7 mouse cellular contexts compared by ENCODE assay signal in genomic region chr2:52632880-52633279, GRCm38 (mm10). TPM values are rescaled to one million over a fixed set of nuclear protein-coding genes. Genes with fewer than 3 reads are reported as not detected.
DNase-seq lines count a peak whose midpoint lies in the region; ATAC-seq lines count a peak whose summit lies in the region.

No protein-coding gene starts in this region.

- H3K36me3 ChIP-seq in forebrain, embryonic 11.5 days (ENCODE audit: control insufficient read depth, insufficient read depth, low read length), result no peaks in the 10 kb centered on the region
- no peaks in the 10 kb centered on the region for H3K36me3 ChIP-seq in hindbrain, embryonic 10.5 days

- WGBS in forebrain, embryonic 11.5 days, result 8% methylated on average over 7 of the region's 7 CpGs
- WGBS in hindbrain, embryonic 10.5 days, result 11% methylated on average over 7 of the region's 7 CpGs

- ATAC-seq in forebrain, embryonic 11.5 days (replicated peaks; ENCODE audit: low FRiP score), result peak; percentile 40; the same call in 1 of the 2 replicates

- H3K9ac ChIP-seq in forebrain, embryonic 11.5 days (ENCODE audit: low read length), result no peak overlapping the region

- no peak overlapping the region for H3K4me3 ChIP-seq in forebrain, embryonic 11.5 days (ENCODE audit: low read depth, low read length)
- H3K4me3 ChIP-seq in hindbrain, embryonic 10.5 days, result no peak overlapping the region

- H3K9me3 ChIP-seq in forebrain, embryonic 11.5 days (ENCODE audit: control insufficient read depth, low read length), result no peaks in the 10 kb centered on the region
- H3K9me3 ChIP-seq in hindbrain, embryonic 10.5 days, result no peaks in the 10 kb centered on the region

- H3K4me2 ChIP-seq in forebrain, embryonic 11.5 days (ENCODE audit: low read depth, low read length, severe bottlenecking), result no peak overlapping the region

- H3K27me3 ChIP-seq in forebrain, embryonic 11.5 days (ENCODE audit: control insufficient read depth, insufficient read depth, low read length), result peaks cover 8% of the 10 kb centered on the region; the same call in 1 of the 2 replicates
- peaks cover 6% of the 10 kb centered on the region for H3K27me3 ChIP-seq in hindbrain, embryonic 10.5 days (ENCODE audit: insufficient read depth, poor library complexity, severe bottlenecking)

- peaks cover 7% of the 10 kb centered on the region; the same call in 1 of the 2 replicates for H3K4me1 ChIP-seq in forebrain, embryonic 11.5 days (replicated peaks; ENCODE audit: control insufficient read depth, insufficient read depth, low read length)
- H3K4me1 ChIP-seq in hindbrain, embryonic 10.5 days (replicated peaks), result peaks cover 23% of the 10 kb centered on the region

- no peak overlapping the region for H3K27ac ChIP-seq in forebrain, embryonic 11.5 days (ENCODE audit: low read depth, low read length)
- no peak overlapping the region for H3K27ac ChIP-seq in hindbrain, embryonic 10.5 days

- DNase-seq in MEL-GATA-1-ER (ENCODE audit: extremely low read depth, low read depth), result peak; percentile 26
- peak; percentile 81 for DNase-seq in brain, adult 2 months (ENCODE audit: low read depth, low spot score)
- peak; percentile 82 for DNase-seq in forebrain, embryonic 11.5 days (ENCODE audit: low spot score)
- DNase-seq in hindbrain, embryonic 10.5 days (ENCODE audit: low spot score), result peak; percentile 71
- peak; percentile 31 for DNase-seq in layer of hippocampus, adult 9-10 months (ENCODE audit: low spot score)
- peak; percentile 77 for DNase-seq in lung, postnatal 36 days
- DNase-seq in right cerebral cortex, adult 2 months (ENCODE audit: low spot score in 2 of 2), result peak; percentile 78 to 82

RNA-seq across cellular contexts. Expression of gene Cacnb4, which starts 43.8 kb away (rescaled TPM):
- polyA plus RNA-seq in forebrain, embryonic 11.5 days (2014; fragmentation: Nextera tagmentation; extraction: Ambion mirVana), result 2.6 and 3.5 TPM in 2 replicates
- polyA plus RNA-seq in hindbrain, embryonic 10.5 days (2016; fragmentation: Nextera tagmentation; extraction: Ambion mirVana), result 0.68 and 1.8 TPM in 2 replicates

Comparison
In these comparisons a context has a peak if more than half of its experiments do, and no peak if none do; other contexts are left out.
1. DNase-seq: peak in every context shown above with its lines; median percentile 82 in forebrain, embryonic 11.5 days; 81 in brain, adult 2 months; 80 in right cerebral cortex, adult 2 months; 77 in lung, postnatal 36 days; 71 in hindbrain, embryonic 10.5 days; 31 in layer of hippocampus, adult 9-10 months; 26 in MEL-GATA-1-ER.